Mouse (Mus musculus) myocyte (in vitro differentiated cells): Measurements from ENCODE around the gene Washc4. TPM values are rescaled to one million over a fixed set of nuclear protein-coding genes. Genes with fewer than 3 reads are reported as not detected.
A peak's percentile ranks its signal among the peaks of the same experiment; 100 is the strongest.

Experiments used
- H3K27me3 ChIP-seq: one replicate; pipeline ENCODE4 v1.6.1; 2011; ENCODE audit not compliant: control insufficient read depth, insufficient read depth, insufficient read length
- H3K36me3 ChIP-seq: one replicate; pipeline ENCODE4 v1.6.1; 2011; ENCODE audit not compliant: control insufficient read depth, insufficient read depth
- H3K4me2 ChIP-seq: one replicate; pipeline ENCODE4 v1.6.1; 2011; ENCODE audit warnings: low read depth, control low read depth
- H3K4me3 ChIP-seq: one replicate; pipeline ENCODE4 v1.5.1; 2011; ENCODE audit warnings: mild to moderate bottlenecking, control low read depth, moderate library complexity
- H3K79me2 ChIP-seq: one replicate; pipeline ENCODE4 v1.6.1; 2011; ENCODE audit not compliant: control insufficient read depth, insufficient read depth
- H3ac ChIP-seq: one replicate; pipeline ENCODE4 v1.6.1; 2011; ENCODE audit not compliant: control insufficient read depth, insufficient read length
- CEBPB ChIP-seq: IDR thresholded peaks from 2 replicates; pipeline ENCODE4 v1.6.1; 2011; ENCODE audit warnings: mild to moderate bottlenecking, moderate library complexity; ENCODE audit not compliant: poor library complexity, insufficient read depth, severe bottlenecking
- E2F4 ChIP-seq: IDR thresholded peaks from one replicate; pipeline ENCODE4 v1.6.1; 2011; ENCODE audit warnings: mild to moderate bottlenecking, control low read depth, moderate library complexity; ENCODE audit not compliant: insufficient read depth
- MAX ChIP-seq: IDR thresholded peaks from one replicate; pipeline ENCODE4 v1.6.1; 2011; ENCODE audit warnings: low read depth, mild to moderate bottlenecking, control low read depth
- MYOD1 ChIP-seq, 3 experiments: IDR thresholded peaks; one replicate each; pipeline ENCODE4 v1.6.1; 2011; ENCODE audit warnings: control low read depth in 2 of 3, low read depth in 2 of 3, mild to moderate bottlenecking in 2 of 3, moderate library complexity in 1 of 3; ENCODE audit not compliant: insufficient read length in 2 of 3, control insufficient read depth in 1 of 3
- MYOG ChIP-seq, 3 experiments: IDR thresholded peaks; one replicate each; pipeline ENCODE4 v1.6.1; 2011; ENCODE audit warnings: control low read depth in 2 of 3, low read depth in 2 of 3, mild to moderate bottlenecking in 2 of 3; ENCODE audit not compliant: insufficient read length in 2 of 3, control insufficient read depth in 1 of 3, insufficient read depth in 1 of 3
- POLR2A ChIP-seq: IDR thresholded peaks from one replicate; pipeline ENCODE4 v1.6.1; 2011; ENCODE audit warnings: low read depth, mild to moderate bottlenecking, control low read depth, moderate library complexity; ENCODE audit not compliant: insufficient read length
- POLR2AphosphoS2 ChIP-seq: IDR thresholded peaks from one replicate; pipeline ENCODE4 v1.6.1; 2011; ENCODE audit warnings: low read depth, control low read depth; ENCODE audit not compliant: insufficient read length
- REST ChIP-seq: IDR thresholded peaks from one replicate; pipeline ENCODE4 v1.6.1; 2011; ENCODE audit warnings: mild to moderate bottlenecking, control low read depth, moderate library complexity; ENCODE audit not compliant: insufficient read depth, insufficient read length
- SRF ChIP-seq: IDR thresholded peaks from one replicate; pipeline ENCODE4 v1.6.1; 2011; ENCODE audit warnings: low read depth; ENCODE audit not compliant: control insufficient read depth, insufficient read length
- TCF12 ChIP-seq: IDR thresholded peaks from one replicate; pipeline ENCODE4 v1.6.1; 2011; ENCODE audit warnings: mild to moderate bottlenecking, control low read depth; ENCODE audit not compliant: poor library complexity, insufficient read depth, severe bottlenecking
- TCF3 ChIP-seq: IDR thresholded peaks from one replicate; pipeline ENCODE4 v1.6.1; 2011; ENCODE audit warnings: low read depth, control low read depth; ENCODE audit not compliant: insufficient read length
- USF1 ChIP-seq: IDR thresholded peaks from one replicate; pipeline ENCODE4 v1.6.1; 2011; ENCODE audit warnings: low read depth, mild to moderate bottlenecking, control low read depth, moderate library complexity
- polyA plus RNA-seq: library from polyadenylated mRNA; unstranded; fragments of >200 nt; fragmentation: generic; extraction: Trizol; gene quantifications from one replicate; pipeline ENCODE4 v1.2.1, GENCODE M21; 2012; ENCODE audit warnings: missing spikeins

Washc4 gene
- polyA plus RNA-seq, 1 experiment = 7.2 TPM

- peaks cover 15% of the 10 kb centered on the region for H3K36me3 ChIP-seq
- peak overlapping the region; percentile 78 for H3ac ChIP-seq
- no peaks in the 10 kb centered on the region for H3K27me3 ChIP-seq
- peaks cover 41% of the 10 kb centered on the region for H3K79me2 ChIP-seq
- TF ChIP-seq MYOG (IDR thresholded peaks at IDR 0.05; ENCODE audit: control insufficient read depth in 1 of 3, insufficient read depth in 1 of 3, insufficient read length in 2 of 3, low read depth in 2 of 3) = no peak
- no peak for TF ChIP-seq MYOD1 (IDR thresholded peaks at IDR 0.05; ENCODE audit: control insufficient read depth in 1 of 3, insufficient read length in 2 of 3, low read depth in 2 of 3)
- TF ChIP-seq TCF12 = no peak
- no peak for TF ChIP-seq E2F4
- TF ChIP-seq USF1 = no peak
- no peak for TF ChIP-seq CEBPB
- no peak for TF ChIP-seq TCF3
- TF ChIP-seq SRF = no peak
- TF ChIP-seq MAX = no peak
- no peak for TF ChIP-seq POLR2A
- no peak for TF ChIP-seq REST
- peak overlapping the region; percentile 80 for H3K4me2 ChIP-seq
- H3K4me3 ChIP-seq = peak overlapping the region; percentile 66
Observed at GRCm38 (mm10) chr10:83544103-83544479, 539 bp downstream of the Washc4 start.

DNA sequence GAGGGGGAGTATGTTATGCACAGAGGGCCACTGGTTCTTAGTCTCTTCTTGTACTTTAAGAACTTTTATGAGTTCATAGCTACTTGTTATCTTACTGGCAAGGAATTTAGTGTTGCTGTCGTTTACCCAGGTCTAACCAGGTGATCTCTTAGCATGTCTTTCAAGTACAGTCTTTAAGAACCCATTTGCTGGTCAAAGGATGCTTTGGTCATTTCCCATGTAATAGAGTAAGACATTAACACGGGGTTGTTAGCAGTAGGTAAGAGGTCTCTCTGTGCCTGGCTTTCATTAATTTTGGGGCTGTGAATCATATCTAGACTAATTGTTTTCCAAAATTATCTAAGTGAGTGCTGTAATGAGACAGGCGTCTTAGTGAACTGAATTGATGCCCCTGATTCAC, 1.8 kb downstream of the Washc4 start:
- Histone ChIP-seq H3K27me3 (no peaks in the 10 kb centered on the region), H3K36me3 (peaks cover 24% of the 10 kb centered on the region), H3K4me2 (peak overlapping the region; percentile 80), H3ac (no peak overlapping the region), H3K4me3 (peak overlapping the region; percentile 66), H3K79me2 (peaks cover 47% of the 10 kb centered on the region)
- no peak for TF ChIP-seq CEBPB

GRCm38 (mm10) chr10:83563005-83563404, 19.5 kb downstream of the Washc4 start:
- Histone ChIP-seq H3K36me3 (peaks cover 65% of the 10 kb centered on the region), H3K79me2 (no peaks in the 10 kb centered on the region)
- TF ChIP-seq POLR2A (no peak), POLR2AphosphoS2 (no peak), CEBPB (no peak), REST (no peak), SRF (no peak), USF1 (no peak), MYOD1 (IDR thresholded peaks at IDR 0.05; ENCODE audit: control insufficient read depth in 1 of 3, insufficient read length in 2 of 3, low read depth in 2 of 3) (no peak), TCF12 (no peak), E2F4 (no peak), MAX (no peak), MYOG (IDR thresholded peaks at IDR 0.05; ENCODE audit: control insufficient read depth in 1 of 3, insufficient read depth in 1 of 3, insufficient read length in 2 of 3, low read depth in 2 of 3) (no peak), TCF3 (no peak)

DNA sequence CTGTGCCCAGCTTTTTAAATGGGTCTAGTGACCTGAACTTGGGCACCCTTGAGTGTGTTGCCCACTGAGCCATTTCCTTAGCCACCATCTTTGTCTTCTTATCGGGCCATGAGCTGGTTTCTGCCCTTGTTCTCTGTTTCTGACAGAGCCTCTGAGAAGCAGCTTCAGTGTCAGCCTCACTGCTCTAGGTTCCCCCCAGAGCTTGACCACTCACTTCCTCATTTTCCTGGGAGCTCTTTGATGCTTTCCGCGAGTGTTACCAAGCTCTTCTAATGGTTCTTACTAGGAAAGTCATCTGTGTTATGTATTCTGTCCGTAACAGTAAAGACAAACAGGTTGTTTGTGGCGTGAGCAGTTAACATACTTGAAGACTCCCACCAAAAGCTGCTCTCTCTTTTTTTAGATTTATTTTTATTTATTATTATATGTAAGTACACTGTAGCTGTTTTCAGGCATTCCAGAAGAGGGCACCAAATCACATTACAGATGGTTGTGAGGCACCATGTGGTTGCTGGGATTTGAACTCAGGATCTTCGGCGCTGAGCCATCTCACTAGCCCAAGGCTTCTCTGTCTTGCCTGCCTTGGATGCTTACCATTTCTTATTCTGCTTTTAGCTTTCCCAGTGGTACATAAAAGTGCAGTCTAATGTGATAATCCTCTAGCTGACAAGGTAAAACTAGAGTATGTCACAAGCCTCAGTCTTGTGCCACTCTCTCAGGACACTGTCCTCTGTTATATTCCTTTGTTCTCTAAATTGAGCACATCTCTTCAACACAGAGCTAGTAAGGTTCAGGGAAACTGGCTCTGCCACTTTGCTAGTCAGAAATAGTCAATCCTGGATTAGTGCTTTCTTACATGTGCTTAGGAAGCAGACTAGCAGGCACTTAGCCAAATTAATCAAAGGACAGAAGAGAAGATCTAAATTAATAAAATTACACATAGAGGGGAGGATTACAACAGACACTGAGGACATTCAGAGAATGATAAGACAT, 22.2 kb downstream of the Washc4 start:
- TF ChIP-seq CEBPB (no peak), E2F4 (no peak)
- H3K36me3 ChIP-seq = peaks cover 70% of the 10 kb centered on the region
- no peak overlapping the region for H3K4me2 ChIP-seq
- no peaks in the 10 kb centered on the region for H3K27me3 ChIP-seq
- H3K79me2 ChIP-seq = no peaks in the 10 kb centered on the region
- H3ac ChIP-seq = no peak overlapping the region
- H3K4me3 ChIP-seq = no peak overlapping the region

More at GRCm38 (mm10) chr10:83563005-83563404, 19.5 kb downstream of the Washc4 start:
- no peak overlapping the region for H3ac ChIP-seq
- H3K4me3 ChIP-seq = no peak overlapping the region
- no peaks in the 10 kb centered on the region for H3K27me3 ChIP-seq
- no peak overlapping the region for H3K4me2 ChIP-seq

GRCm38 (mm10) chr10:83590801-83591200, 47.2 kb downstream of the Washc4 start:
- no peak overlapping the region for H3K4me2 ChIP-seq
- no peak overlapping the region for H3ac ChIP-seq
- no peaks in the 10 kb centered on the region for H3K27me3 ChIP-seq
- no peak for TF ChIP-seq MYOD1 (IDR thresholded peaks at IDR 0.05; ENCODE audit: control insufficient read depth in 1 of 3, insufficient read length in 2 of 3, low read depth in 2 of 3)
- TF ChIP-seq TCF12 = no peak
- no peak for TF ChIP-seq REST
- TF ChIP-seq E2F4 = no peak
- TF ChIP-seq POLR2A = no peak
- no peak for TF ChIP-seq SRF
- no peak for TF ChIP-seq MAX
- no peak for TF ChIP-seq MYOG (IDR thresholded peaks at IDR 0.05; ENCODE audit: control insufficient read depth in 1 of 3, insufficient read depth in 1 of 3, insufficient read length in 2 of 3, low read depth in 2 of 3)
- no peak for TF ChIP-seq TCF3
- no peak for TF ChIP-seq USF1
- no peak for TF ChIP-seq POLR2AphosphoS2
- TF ChIP-seq CEBPB = no peak
- peaks cover 84% of the 10 kb centered on the region for H3K36me3 ChIP-seq
- H3K4me3 ChIP-seq = no peak overlapping the region
- no peaks in the 10 kb centered on the region for H3K79me2 ChIP-seq
